8 mouse cellular contexts compared by ENCODE assay signal in the genomic region with DNA sequence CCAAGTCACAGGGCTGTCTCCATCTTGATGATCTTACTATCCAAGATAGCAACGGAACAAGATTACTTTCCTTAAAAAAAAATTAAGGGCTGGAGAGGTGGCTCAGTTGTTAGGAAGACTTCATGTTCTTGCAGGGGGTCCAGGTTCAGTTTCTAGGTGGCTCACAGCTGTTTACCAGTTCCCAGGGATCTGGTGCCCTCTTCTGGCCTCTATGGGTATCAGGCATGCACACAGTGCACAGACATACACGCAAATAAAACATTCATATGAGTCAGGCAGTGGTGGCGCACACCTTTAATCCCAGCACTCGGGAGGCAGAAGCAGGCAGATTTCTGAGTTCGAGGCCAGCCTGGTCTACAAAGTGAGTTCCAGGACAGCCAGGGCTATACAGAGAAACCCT. TPM values are rescaled to one million over a fixed set of nuclear protein-coding genes. Genes with fewer than 3 reads are reported as not detected.
DNase-seq lines count a peak whose midpoint lies in the region; ATAC-seq lines count a peak whose summit lies in the region.
"Not testable (repeated sequence)": the region's sequence is repeated elsewhere in the genome, so short reads cannot be mapped to it uniquely, and the experiment has no call there.

No protein-coding gene starts in this region.

- 57% methylated on average over 5 of the region's 5 CpGs for WGBS in limb, embryonic 11.5 days

- not testable (repeated sequence) for H3K36me3 ChIP-seq in limb, embryonic 11.5 days (ENCODE audit: control insufficient read depth, insufficient read depth, low read length)

- not testable (repeated sequence) for H3K4me1 ChIP-seq in limb, embryonic 11.5 days (ENCODE audit: control insufficient read depth, insufficient read depth, low read length)

- H3K4me3 ChIP-seq in limb, embryonic 11.5 days (ENCODE audit: low read depth, low read length), result not testable (repeated sequence)

- not testable (repeated sequence) for H3K27ac ChIP-seq in limb, embryonic 11.5 days (replicated peaks; ENCODE audit: low read depth, low read length)

- ATAC-seq in limb, embryonic 11.5 days (ENCODE audit: insufficient number of reproducible peaks, low FRiP score, low TSS enrichment, low read depth), result not testable (repeated sequence)
- peak; percentile 92 for ATAC-seq in megakaryocyte progenitor cell, adult 5-6 weeks (replicated peaks; ENCODE audit: poor library complexity)

- H3K9me3 ChIP-seq in limb, embryonic 11.5 days (ENCODE audit: control insufficient read depth, low read length), result not testable (repeated sequence)

- not testable (repeated sequence) for H3K4me2 ChIP-seq in limb, embryonic 11.5 days (ENCODE audit: low read depth, severe bottlenecking)

- peak; percentile 79 for DNase-seq in A20 (ENCODE audit: low read depth, low spot score)
- peak; percentile 47 to 74 for DNase-seq in adrenal gland, adult (ENCODE audit: inconsistent age in 2 of 2, low spot score in 1 of 2)
- peak; percentile 58 for DNase-seq in embryo, embryonic 10 days (ENCODE audit: low spot score)
- peak; percentile 18 for DNase-seq in gastrocnemius, postnatal 25 days
- DNase-seq in induced T-regulatory cell, adult 2 months (ENCODE audit: low read depth), result peak; percentile 74
- peak; percentile 69 for DNase-seq in limb, embryonic 11.5 days (ENCODE audit: low spot score)
- peak; percentile 24 to 33 for DNase-seq in spleen, postnatal 36 days (ENCODE audit: low spot score in 2 of 2)

- not testable (repeated sequence) for H3K27me3 ChIP-seq in limb, embryonic 11.5 days (ENCODE audit: control insufficient read depth, insufficient read depth, low read length)

- not testable (repeated sequence) for H3K9ac ChIP-seq in limb, embryonic 11.5 days (ENCODE audit: low read length)

RNA-seq across cellular contexts. Expression of a gene that starts 15.5 kb away (rescaled TPM):
- total RNA-seq in gastrocnemius, postnatal 25 days (2021), result 1 to 10 TPM; 6.8 to 7.7 TPM
- polyA plus RNA-seq in limb, embryonic 11.5 days (2014; fragmentation: Nextera tagmentation; extraction: Ambion mirVana), result 19.9 and 21.6 TPM in 2 replicates
- total RNA-seq in megakaryocyte progenitor cell, adult 5-6 weeks (2015), result 18.6 and 19.4 TPM in 2 replicates
- 6.8 and 17.0 TPM in 2 replicates for total RNA-seq in megakaryocyte progenitor cell, adult 5-6 weeks (2017)

RNA-seq across cellular contexts. Expression of a gene that starts 28.5 kb away (rescaled TPM):
- total RNA-seq in gastrocnemius, postnatal 25 days (2021), result 10 to 100 TPM; 10.1 to 16.5 TPM
- polyA plus RNA-seq in limb, embryonic 11.5 days (2014; fragmentation: Nextera tagmentation; extraction: Ambion mirVana), result 56.0 and 61.4 TPM in 2 replicates
- total RNA-seq in megakaryocyte progenitor cell, adult 5-6 weeks (2015), result 34.3 and 39.1 TPM in 2 replicates
- total RNA-seq in megakaryocyte progenitor cell, adult 5-6 weeks (2017), result 13.8 and 17.4 TPM in 2 replicates

RNA-seq across cellular contexts. Expression of a gene that starts 36.1 kb away (rescaled TPM):
- total RNA-seq in gastrocnemius, postnatal 25 days (2021), result 100 to 1,000 TPM; 174 to 185 TPM
- 361 and 375 TPM in 2 replicates for polyA plus RNA-seq in limb, embryonic 11.5 days (2014; fragmentation: Nextera tagmentation; extraction: Ambion mirVana)
- total RNA-seq in megakaryocyte progenitor cell, adult 5-6 weeks (2015), result 121 and 132 TPM in 2 replicates
- 63.4 and 107 TPM in 2 replicates for total RNA-seq in megakaryocyte progenitor cell, adult 5-6 weeks (2017)

RNA-seq across cellular contexts. Expression of a gene that starts 48.8 kb away (rescaled TPM):
- total RNA-seq in gastrocnemius, postnatal 25 days (2021), result 1 to 10 TPM; 6.2 to 6.3 TPM
- 23.9 and 24.5 TPM in 2 replicates for polyA plus RNA-seq in limb, embryonic 11.5 days (2014; fragmentation: Nextera tagmentation; extraction: Ambion mirVana)
- 3.2 and 3.4 TPM in 2 replicates for total RNA-seq in megakaryocyte progenitor cell, adult 5-6 weeks (2015)
- total RNA-seq in megakaryocyte progenitor cell, adult 5-6 weeks (2017), result 4.2 and 5.0 TPM in 2 replicates

Comparison
In these comparisons a context has a peak if more than half of its experiments do, and no peak if none do; other contexts are left out.
1. DNase-seq: peak in every context shown above with its lines; median percentile 79 in A20; 74 in induced T-regulatory cell, adult 2 months; 69 in limb, embryonic 11.5 days; 60 in adrenal gland, adult; 58 in embryo, embryonic 10 days; 28 in spleen, postnatal 36 days; 18 in gastrocnemius, postnatal 25 days.